Mouse (Mus musculus) CH12.LX (cell line): ENCODE measurements around the gene Ankrd34b. TPM values are rescaled to one million over a fixed set of nuclear protein-coding genes. Genes with fewer than 3 reads are reported as not detected.

Experiments
- DNase-seq: peaks from one replicate; pipeline ENCODE4 v3.0.0-alpha.2; 2013; ENCODE audit errors: extremely low read depth
- H3K27ac ChIP-seq: 2 replicates; pipeline ENCODE4 v1.5.1; 2012; ENCODE audit warnings: low read depth, mild to moderate bottlenecking, control low read depth, moderate library complexity; ENCODE audit not compliant: insufficient read depth
- H3K27me3 ChIP-seq: replicated peaks from 2 replicates; pipeline ENCODE3; 2012; ENCODE audit warnings: inconsistent platforms
- H3K36me3 ChIP-seq, 2 experiments: replicated peaks in 1 of 2; 2 replicates each; pipeline versions ENCODE3 to v1.6.1; 2012; ENCODE audit warnings: inconsistent platforms in 1 of 2, low read length in 1 of 2, mild to moderate bottlenecking in 1 of 2, mixed read lengths in 1 of 2, moderate library complexity in 1 of 2; ENCODE audit not compliant: control insufficient read depth in 1 of 2, insufficient read depth in 1 of 2
- H3K4me1 ChIP-seq, 2 experiments: 2 replicates each; pipeline ENCODE4 v1.6.1; 2012; ENCODE audit warnings: inconsistent platforms in 1 of 2, moderate library complexity in 1 of 2; ENCODE audit not compliant: insufficient read depth in 2 of 2, control insufficient read depth in 1 of 2
- H3K4me2 ChIP-seq: 2 replicates; pipeline ENCODE4 v1.6.1; 2012; ENCODE audit warnings: low read depth, mild to moderate bottlenecking, control low read depth; ENCODE audit not compliant: poor library complexity, insufficient read depth, severe bottlenecking
- H3K4me3 ChIP-seq, 3 experiments: fragments of 150-350 bp in 1 of 3; sonication (generic) in 1 of 3; replicated peaks in 1 of 3; 2 replicates each; pipeline versions ENCODE3 to v1.5.1; 2011 to 2012; ENCODE audit warnings: low read depth in 2 of 3, low read length in 2 of 3, mild to moderate bottlenecking in 2 of 3, moderate library complexity in 2 of 3, control low read depth in 1 of 3, improper control_type of control experiment in 1 of 3, inconsistent platforms in 1 of 3, mixed read lengths in 1 of 3; ENCODE audit not compliant: poor library complexity in 1 of 3
- H3K79me2 ChIP-seq: replicated peaks from 2 replicates; pipeline ENCODE4 v1.6.1; 2012; ENCODE audit warnings: mild to moderate bottlenecking, moderate library complexity; ENCODE audit not compliant: control insufficient read depth, poor library complexity, insufficient read depth, severe bottlenecking; ENCODE audit errors: extremely low read depth
- H3K9ac ChIP-seq: 2 replicates; pipeline ENCODE4 v1.6.1; 2012; ENCODE audit warnings: low read depth, mild to moderate bottlenecking, control low read depth, moderate library complexity; ENCODE audit not compliant: insufficient read depth
- H3K9me3 ChIP-seq: replicated peaks from 2 replicates; pipeline ENCODE3; 2012; ENCODE audit warnings: low read length, inconsistent platforms, mixed read lengths
- MXI1 ChIP-seq: IDR thresholded peaks from 2 replicates; pipeline ENCODE4 v1.6.1; 2011; ENCODE audit warnings: mild to moderate bottlenecking, low read depth, low read length, improper control_type of control experiment
- NELFE ChIP-seq: IDR thresholded peaks from 2 replicates; pipeline ENCODE4 v1.6.1; 2011; ENCODE audit warnings: low read depth, low read length, improper control_type of control experiment
- SIN3A ChIP-seq: IDR thresholded peaks from 2 replicates; pipeline ENCODE4 v1.6.1; 2012; ENCODE audit warnings: low read length, improper control_type of control experiment, inconsistent platforms
- USF1 ChIP-seq: IDR thresholded peaks from 2 replicates; pipeline ENCODE4 v1.6.1; 2014; ENCODE audit warnings: low read depth, mild to moderate bottlenecking, inconsistent platforms, low read length, improper control_type of control experiment
- ZKSCAN1 ChIP-seq: IDR thresholded peaks from 2 replicates; pipeline ENCODE4 v1.6.1; 2012; ENCODE audit warnings: low read depth, inconsistent platforms, low read length, improper control_type of control experiment, borderline replicate concordance
- dilution Hi-C: fragments of 300-500 bp; cut with MboI; formaldehyde crosslinking; loops from 2 replicates; pipeline ENCODE4 v1.14.3; 2020; ENCODE audit warnings: low sequenced_read_pairs; ENCODE audit not compliant: extremely low pct_unique_long_range_greater_than_20kb, extremely low pct_ligation_motif_present
- in situ Hi-C: fragments of 300-500 bp; cut with MboI; formaldehyde crosslinking; loops from 3 replicates; pipeline ENCODE4 v1.14.3; 2019; ENCODE audit warnings: low sequenced_read_pairs, low pct_ligation_motif_present, low pct_unique_long_range_greater_than_20kb, mixed read lengths
- polyA plus RNA-seq: library from polyadenylated mRNA; unstranded; fragments of >175 nt; gene quantifications from 2 replicates; pipeline ENCODE4 v1.2.1, GENCODE M21; 2012; ENCODE audit warnings: low read depth; ENCODE audit not compliant: insufficient read length
- total RNA-seq, 2 experiments: library from RNA; depleted of rRNA; stranded (reverse); fragments of 300-350 nt in 1 of 2; fragments of >200 nt in 1 of 2; gene quantifications; 2 replicates each; pipeline ENCODE4 v1.2.3; 2012 to 2014

Ankrd34b gene
- total and polyA plus RNA-seq, 3 experiments: not detected

DNA sequence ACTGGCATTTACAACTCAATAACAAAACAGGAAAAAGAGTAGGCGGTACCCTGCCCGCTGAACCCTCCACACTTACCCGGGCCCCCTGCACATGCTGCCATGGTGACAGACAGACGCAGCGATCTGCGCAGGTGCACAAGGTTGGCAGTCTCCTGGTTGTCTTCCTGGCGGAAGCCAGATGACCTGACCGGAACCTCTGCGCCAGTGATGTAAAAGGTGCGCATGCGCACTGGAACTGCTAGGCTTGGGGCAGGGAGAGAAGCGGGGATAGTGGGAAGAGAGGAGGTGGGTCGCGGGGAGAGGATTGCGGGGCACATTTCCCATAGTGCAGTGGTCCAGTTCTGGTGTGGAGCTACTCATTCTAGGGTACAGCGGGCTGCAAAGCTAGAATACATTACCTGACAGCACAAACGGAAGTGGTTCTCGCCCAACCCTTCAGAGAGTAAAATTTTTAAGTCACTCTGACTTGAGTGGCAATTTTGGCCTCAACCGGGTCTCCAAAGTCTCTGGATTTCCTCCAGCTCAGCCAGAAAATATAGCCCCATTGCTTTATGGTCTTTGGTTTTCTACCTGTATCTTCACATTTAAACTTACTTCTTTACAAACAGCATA is 58.3 kb downstream of the Ankrd34b start, which contains the start of gene Fam151b (continued):
- peak; percentile 91 for TF ChIP-seq NELFE
- TF ChIP-seq USF1: no peak
- peak; percentile 81 for TF ChIP-seq SIN3A

DNA sequence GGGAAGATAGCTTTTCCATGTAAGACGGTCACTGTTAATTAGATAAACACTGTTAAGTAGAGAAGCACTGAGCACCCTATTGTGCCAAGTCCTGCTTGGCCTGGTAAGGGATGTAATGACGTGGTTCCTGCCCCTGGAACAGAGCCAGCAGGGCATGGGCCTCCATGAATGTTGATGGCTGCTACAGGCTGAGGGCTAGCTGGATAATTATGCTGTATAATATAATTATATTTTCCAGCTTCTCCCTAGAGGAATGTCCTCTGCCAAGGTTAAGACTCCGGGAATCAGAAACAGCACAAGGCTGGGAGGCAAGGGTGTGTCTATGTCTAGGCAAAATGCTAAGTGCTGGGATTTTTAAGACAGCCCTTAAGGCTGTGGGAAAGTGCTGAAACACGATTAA is 65.1 kb downstream of the Ankrd34b start:
- Histone ChIP-seq H3K36me3 (peaks cover 10 to 44% of the 10 kb centered on the region in 2 experiments), H3K4me2 (no peak overlapping the region), H3K79me2 (no peaks in the 10 kb centered on the region), H3K9me3 (no peaks in the 10 kb centered on the region), H3K9ac (no peak overlapping the region), H3K4me1 (peaks cover 0 to 2% of the 10 kb centered on the region in 2 experiments; a peak in 1 of 4 replicates), H3K4me3 (no peak overlapping the region), H3K27ac (no peak overlapping the region), H3K27me3 (no peaks in the 10 kb centered on the region)
- in situ Hi-C loops (no loop called here), dilution Hi-C loops (no loop called here)
- no peak for DNase-seq
- TF ChIP-seq ZKSCAN1 (no peak), MXI1 (no peak), USF1 (no peak)

Other genes starting within 250 kb of the Ankrd34b start
- gene Gm20379, start 119.9 kb upstream of the Ankrd34b start, total RNA-seq (2012; rRNA removed): not detected in 2 replicates
- not detected in 2 replicates for gene Gm20379, start 119.9 kb upstream of the Ankrd34b start, total RNA-seq (2014; rRNA removed)
- 7.4 and 11.7 TPM in 2 replicates for gene Gm20379, start 119.9 kb upstream of the Ankrd34b start, polyA plus RNA-seq
- gene Dhfr, start 71.2 kb upstream of the Ankrd34b start, total RNA-seq (2012; rRNA removed): 13.6 and 19.6 TPM in 2 replicates
- 47.0 and 52.0 TPM in 2 replicates for gene Dhfr, start 71.2 kb upstream of the Ankrd34b start, total RNA-seq (2014; rRNA removed)
- gene Dhfr, start 71.2 kb upstream of the Ankrd34b start, polyA plus RNA-seq: 23.8 and 24.1 TPM in 2 replicates
- 13.7 and 15.4 TPM in 2 replicates for gene Msh3, start 70.9 kb upstream of the Ankrd34b start, total RNA-seq (2012; rRNA removed)
- 26.9 and 27.0 TPM in 2 replicates for gene Msh3, start 70.9 kb upstream of the Ankrd34b start, total RNA-seq (2014; rRNA removed)
- 18.3 and 21.3 TPM in 2 replicates for gene Msh3, start 70.9 kb upstream of the Ankrd34b start, polyA plus RNA-seq
- gene Fam151b, start 58.1 kb downstream of the Ankrd34b start, total RNA-seq (2012; rRNA removed): 3.1 and 3.7 TPM in 2 replicates
- gene Fam151b, start 58.1 kb downstream of the Ankrd34b start, total RNA-seq (2014; rRNA removed): 5.2 and 6.0 TPM in 2 replicates
- 2.2 and 2.5 TPM in 2 replicates for gene Fam151b, start 58.1 kb downstream of the Ankrd34b start, polyA plus RNA-seq
- gene Zfyve16, start 105.0 kb downstream of the Ankrd34b start, total RNA-seq (2012; rRNA removed): 6.8 and 8.0 TPM in 2 replicates
- 8.5 and 9.0 TPM in 2 replicates for gene Zfyve16, start 105.0 kb downstream of the Ankrd34b start, total RNA-seq (2014; rRNA removed)
- 4.3 and 5.1 TPM in 2 replicates for gene Zfyve16, start 105.0 kb downstream of the Ankrd34b start, polyA plus RNA-seq
- not detected in 2 replicates for gene Spz1, start 150.3 kb downstream of the Ankrd34b start, total RNA-seq (2012; rRNA removed)
- gene Spz1, start 150.3 kb downstream of the Ankrd34b start, total RNA-seq (2014; rRNA removed): not detected in 2 replicates
- not detected in 2 replicates for gene Spz1, start 150.3 kb downstream of the Ankrd34b start, polyA plus RNA-seq
- 5.0 and 5.2 TPM in 2 replicates for gene Serinc5, start 185.2 kb downstream of the Ankrd34b start, total RNA-seq (2012; rRNA removed)
- gene Serinc5, start 185.2 kb downstream of the Ankrd34b start, total RNA-seq (2014; rRNA removed): 3.8 and 4.3 TPM in 2 replicates
- 1.9 and 2.2 TPM in 2 replicates for gene Serinc5, start 185.2 kb downstream of the Ankrd34b start, polyA plus RNA-seq